Mouse (Mus musculus): ENCODE measurements at regions not wholly inside any gene's neighbourhood (a gene's known extent, or its start where the extent isn't known, plus 50 kb on each side); places are given as distances from the start of the nearest gene placed in this dataset.

DNA sequence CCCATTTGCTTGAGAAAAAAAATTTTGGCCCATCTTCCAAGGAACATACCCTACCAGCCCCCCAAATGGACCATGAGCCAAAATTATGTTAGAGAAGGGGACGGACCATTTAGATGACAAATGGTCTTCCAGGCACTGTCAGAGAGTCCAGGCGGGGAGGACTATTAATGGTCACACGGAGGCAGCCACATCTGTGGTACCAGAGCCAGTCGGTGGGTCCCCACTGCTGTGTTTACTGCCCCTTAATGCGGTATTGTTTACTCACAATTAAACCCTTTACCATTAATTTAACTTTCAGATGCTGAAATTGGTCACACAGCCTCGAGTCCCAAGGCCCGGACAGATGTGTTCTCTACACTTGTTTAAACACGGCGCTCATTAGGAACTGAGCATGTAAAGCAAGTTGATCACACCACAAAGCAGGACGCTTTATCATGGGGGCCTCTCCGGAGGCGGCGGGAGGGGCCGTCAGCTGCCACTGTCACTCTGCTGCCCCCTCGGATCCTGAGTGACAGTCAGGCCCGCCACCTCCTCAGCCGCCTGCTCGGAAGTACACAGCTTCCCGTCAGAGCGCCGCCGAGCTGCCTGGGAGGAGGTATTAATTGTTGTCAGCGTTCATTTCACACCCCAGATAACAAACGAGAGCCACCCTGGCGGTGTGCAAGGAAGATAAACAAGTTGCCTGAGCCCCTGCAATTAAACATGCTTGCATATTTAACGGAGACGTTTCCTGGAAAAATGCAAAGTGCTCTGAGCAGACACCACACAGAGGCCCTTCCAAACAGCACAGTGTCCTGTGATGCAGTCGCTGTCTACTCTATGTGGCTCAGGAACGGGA is 70.6 kb upstream of the Irx3 start:
- DNase-seq, result no peak

DNA sequence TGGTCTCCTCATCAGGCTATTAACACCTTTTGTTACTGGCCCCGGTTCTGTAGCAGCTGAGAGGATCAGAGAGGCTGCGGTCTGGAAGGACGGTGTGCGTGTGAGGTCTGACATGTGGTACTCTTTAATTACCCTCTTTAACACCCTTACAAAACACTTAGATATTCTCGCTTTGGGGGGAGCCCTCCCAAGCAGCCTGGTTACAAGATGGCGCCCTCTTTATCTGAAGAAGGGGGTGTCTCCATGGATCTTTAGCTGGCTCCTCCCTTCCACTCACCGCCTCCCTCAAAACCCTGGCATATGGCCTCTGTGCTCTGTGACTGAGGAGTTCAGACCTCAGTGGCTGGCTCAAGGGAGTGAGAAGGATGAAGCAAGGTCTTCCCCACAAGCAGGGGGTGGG is 65.2 kb upstream of the Irx3 start:
- DNase-seq, result no peak

DNA sequence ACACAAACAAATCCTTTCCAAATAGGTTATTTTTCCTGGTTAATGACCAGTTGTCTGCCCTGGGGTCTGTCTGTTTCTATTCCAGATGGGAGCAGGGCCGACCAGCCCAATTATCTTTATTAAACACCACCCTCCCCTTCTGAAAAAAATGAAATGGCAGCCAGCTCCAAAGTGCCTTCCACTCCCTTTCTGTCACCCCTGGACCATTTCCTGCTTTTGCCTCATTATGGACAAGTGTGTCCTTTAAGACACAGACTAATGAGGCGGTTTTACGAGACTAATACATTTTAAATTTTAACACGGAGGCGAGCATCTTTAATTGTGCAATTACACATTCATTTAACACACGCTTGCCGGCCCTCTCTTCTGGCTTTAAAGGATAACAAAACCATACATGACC is 64.2 kb upstream of the Irx3 start:
- DNase-seq, result no peak

DNA sequence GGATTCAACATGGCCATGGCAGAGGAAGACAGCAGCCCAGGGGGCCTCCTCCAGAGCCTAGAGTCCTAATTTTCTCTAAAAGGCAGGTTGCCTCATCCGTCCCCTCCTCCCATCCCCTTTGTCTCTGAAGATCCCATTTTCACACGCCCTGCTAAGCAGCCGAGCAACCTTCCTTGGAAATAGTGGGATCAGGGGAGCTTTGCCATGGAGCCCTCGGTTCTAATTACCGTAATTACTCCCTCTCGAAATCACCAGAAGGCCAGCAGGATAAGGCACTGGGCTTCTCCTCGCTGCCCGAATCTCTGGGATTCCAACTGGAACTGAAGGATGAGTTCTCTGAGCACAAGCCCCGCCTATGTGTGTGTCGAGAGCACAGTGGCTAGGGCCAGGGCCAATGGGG is 63.5 kb upstream of the Irx3 start:
- no peak for DNase-seq

DNA sequence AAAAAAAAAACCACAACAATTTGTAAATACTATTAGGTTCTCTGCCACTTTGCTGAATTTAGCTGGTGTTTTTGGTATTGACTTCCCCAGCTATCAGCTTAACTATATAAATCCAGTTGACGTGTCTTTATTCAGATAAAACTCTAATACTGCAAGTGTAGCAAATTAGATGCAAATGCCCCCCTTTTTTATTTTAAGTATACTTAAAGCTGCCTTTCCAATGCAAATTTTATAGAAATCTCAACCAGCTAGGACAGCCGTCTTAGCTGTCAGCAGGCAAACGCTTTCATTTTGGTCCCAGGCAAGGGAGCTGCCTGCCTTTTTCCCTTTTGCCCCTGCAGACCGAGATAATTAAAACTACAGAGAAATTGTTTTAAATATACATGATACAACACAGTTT is 61.6 kb upstream of the Irx3 start:
- DNase-seq, result no peak

DNA sequence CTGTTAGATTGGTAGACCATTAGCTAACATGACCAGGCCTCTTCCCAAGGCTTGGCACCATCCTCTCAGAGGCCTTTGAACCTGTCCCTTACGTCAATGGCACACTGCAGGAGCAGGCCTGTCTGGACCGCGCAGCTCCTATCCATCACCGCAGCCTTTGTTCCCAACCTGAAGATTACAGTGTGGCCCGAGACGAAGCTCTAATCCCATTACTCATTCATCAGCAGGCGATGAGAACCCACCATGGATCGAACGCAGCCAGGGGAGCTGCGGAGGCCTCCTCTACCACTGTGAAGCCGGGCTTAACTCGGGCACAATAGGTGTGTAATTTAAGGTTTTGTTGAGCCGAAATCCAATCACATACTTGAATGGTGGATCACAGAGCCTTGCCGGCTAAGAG is 54.0 kb upstream of the Irx3 start:
- no peak for DNase-seq

DNA sequence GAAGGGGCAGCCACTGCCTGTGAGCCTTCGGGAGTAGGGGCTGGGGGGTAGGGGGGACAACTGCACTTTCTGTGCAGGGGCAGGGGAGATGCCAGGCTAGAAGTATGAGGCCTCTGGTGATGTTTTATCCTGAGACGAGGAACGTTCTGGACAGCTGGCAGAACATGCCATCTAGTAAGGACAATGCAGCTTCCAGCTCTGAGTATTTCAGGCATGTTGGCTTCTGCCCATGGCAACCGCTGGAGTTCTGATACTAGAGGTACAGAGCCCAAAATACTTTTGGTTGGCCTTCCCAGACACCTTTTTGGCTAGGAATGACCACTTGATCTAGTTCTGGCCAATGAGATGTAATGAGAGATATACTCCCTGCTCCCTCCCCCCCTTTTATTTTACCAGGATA is 52.5 kb upstream of the Irx3 start:
- no peak for DNase-seq

DNA sequence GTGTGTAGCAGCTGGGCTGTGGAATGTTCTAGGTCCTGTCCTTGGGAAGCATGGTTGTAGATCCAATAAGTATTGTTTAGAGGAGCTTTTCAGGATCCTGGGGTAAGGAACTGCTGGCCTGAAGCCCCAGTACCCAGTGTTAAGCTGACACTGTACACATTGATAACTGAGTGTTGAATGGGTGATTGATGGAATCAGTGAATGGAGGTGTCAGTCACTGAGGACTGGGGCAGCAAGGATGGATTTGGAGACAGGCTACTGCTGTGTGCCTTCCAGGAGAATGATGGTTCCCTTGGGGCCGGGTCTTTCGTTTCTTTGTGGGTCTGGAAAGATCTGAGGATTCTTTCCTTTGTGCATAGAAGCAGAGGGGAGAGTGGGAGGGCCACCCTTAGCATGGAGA is 51.9 kb upstream of the Irx3 start:
- DNase-seq, result no peak

DNA sequence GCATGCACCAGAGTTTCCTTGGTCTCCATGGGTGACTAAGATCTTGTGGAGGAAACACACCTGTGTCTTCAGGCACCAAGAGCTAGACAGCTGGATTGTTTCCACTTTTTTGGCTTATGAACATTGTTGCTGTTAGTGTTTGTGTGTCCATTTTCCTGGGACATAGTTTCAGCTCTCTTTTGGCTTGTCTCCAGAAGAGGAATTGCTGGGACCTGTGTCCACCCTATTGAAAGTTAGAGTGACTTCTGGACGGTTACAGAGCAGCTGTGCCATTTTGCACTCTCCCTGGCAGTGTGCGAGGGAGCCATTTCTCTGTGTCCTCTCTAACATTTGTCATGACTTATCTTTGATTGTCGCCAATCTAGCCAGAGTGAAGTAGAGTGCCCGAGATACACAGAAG is 51.5 kb upstream of the Irx3 start:
- DNase-seq, result no peak

Data from thymus, postnatal 36 days (tissue).